Mouse (Mus musculus) embryonic facial prominence, embryonic 12.5 days (tissue): ENCODE data around the gene Arl3. TPM values are rescaled to one million over a fixed set of nuclear protein-coding genes. Genes with fewer than 3 reads are reported as not detected.

Experiments
- ATAC-seq: fragments of 200-750 bp; cut with Nextera tagmentation; 2 replicates; pipeline ENCODE4 v1.8.0; 2017; ENCODE audit not compliant: insufficient number of reproducible peaks, insufficient read depth, low FRiP score, low TSS enrichment
- H3K27ac ChIP-seq: fragments of 300-500 bp; sonication (generic); 2 replicates; pipeline ENCODE4 v1.5.1; 2016; ENCODE audit warnings: mild to moderate bottlenecking
- H3K27me3 ChIP-seq: fragments of 300-500 bp; sonication (generic); 2 replicates; pipeline ENCODE4 v1.6.1; 2016; ENCODE audit warnings: mild to moderate bottlenecking, moderate library complexity
- H3K36me3 ChIP-seq: fragments of 300-500 bp; sonication (generic); 2 replicates; pipeline ENCODE4 v1.6.1; 2016; ENCODE audit warnings: mild to moderate bottlenecking
- H3K4me1 ChIP-seq: fragments of 300-500 bp; sonication (generic); 2 replicates; pipeline ENCODE4 v1.6.1; 2016
- H3K4me2 ChIP-seq: fragments of 300-500 bp; sonication (generic); replicated peaks from 2 replicates; pipeline ENCODE4 v1.6.1; 2016; ENCODE audit warnings: mild to moderate bottlenecking, moderate library complexity
- H3K4me3 ChIP-seq: fragments of 300-500 bp; sonication (generic); 2 replicates; pipeline ENCODE4 v1.5.1; 2016; ENCODE audit warnings: mild to moderate bottlenecking
- H3K9ac ChIP-seq: fragments of 300-500 bp; sonication (generic); 2 replicates; pipeline ENCODE4 v1.6.1; 2016; ENCODE audit warnings: mild to moderate bottlenecking, moderate library complexity
- H3K9me3 ChIP-seq: fragments of 300-500 bp; sonication (generic); 2 replicates; pipeline ENCODE4 v1.6.1; 2016; ENCODE audit warnings: mild to moderate bottlenecking, moderate library complexity
- WGBS: fragments of 180-500 bp; shearing (Covaris S2); methylation state at CpG from one replicate; pipeline ENCODE4 v1.1.7; 2016; 5-methylcytosine and 5-hydroxymethylcytosine counted together
- polyA plus RNA-seq: library from polyadenylated mRNA; unstranded; fragments of >200 nt; fragmentation: Nextera tagmentation; extraction: Ambion mirVana; gene quantifications from 2 replicates; pipeline ENCODE4 v1.2.1, GENCODE M21; 2016

Arl3 gene
- polyA plus RNA-seq, 1 experiment from 2014 or later: 191 TPM

DNA sequence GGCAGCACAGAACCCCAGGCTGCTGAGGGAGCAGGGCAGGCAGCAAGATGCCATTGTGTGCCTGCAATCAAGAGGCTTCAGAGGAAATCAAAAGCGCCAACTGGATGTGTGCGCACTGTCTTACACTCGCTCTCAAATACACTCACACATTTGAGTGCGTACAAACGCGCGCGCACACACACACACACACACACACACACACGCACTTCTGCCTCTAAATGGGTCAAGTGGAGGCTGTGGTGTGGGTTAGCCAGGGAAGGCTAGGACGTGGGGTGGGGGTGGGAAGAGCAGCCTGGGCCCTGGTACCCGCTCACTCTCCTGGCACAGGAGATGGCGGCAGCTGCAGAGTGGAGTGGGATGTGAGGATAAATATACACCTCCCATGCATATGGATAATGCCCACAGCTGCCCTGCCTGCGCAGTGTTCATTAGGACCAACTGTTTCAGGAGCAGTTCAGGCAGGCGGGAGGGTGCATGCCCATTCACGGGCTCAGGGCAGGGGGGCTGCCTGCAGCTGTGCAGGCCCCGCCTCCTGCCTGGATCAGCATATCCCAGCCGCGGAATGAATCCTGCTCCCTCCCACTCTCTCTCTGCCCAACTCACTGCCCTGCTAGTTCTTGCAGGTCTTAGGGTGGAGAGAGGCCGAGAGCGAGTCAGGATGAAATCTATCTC is 49.4 kb downstream of the Arl3 start:
- 7% methylated on average over 20 of the region's 20 CpGs for WGBS
- Histone ChIP-seq H3K9ac (peak overlapping the region; percentile 40; the same call in 1 of the 2 replicates), H3K27ac (peak overlapping the region; percentile 86), H3K36me3 (no peaks in the 10 kb centered on the region), H3K9me3 (no peaks in the 10 kb centered on the region), H3K4me3 (peak overlapping the region; percentile 23), H3K4me1 (peaks cover 68% of the 10 kb centered on the region), H3K4me2 (peak overlapping the region; percentile 55), H3K27me3 (no peaks in the 10 kb centered on the region)
- ATAC-seq: peak; percentile 89

DNA sequence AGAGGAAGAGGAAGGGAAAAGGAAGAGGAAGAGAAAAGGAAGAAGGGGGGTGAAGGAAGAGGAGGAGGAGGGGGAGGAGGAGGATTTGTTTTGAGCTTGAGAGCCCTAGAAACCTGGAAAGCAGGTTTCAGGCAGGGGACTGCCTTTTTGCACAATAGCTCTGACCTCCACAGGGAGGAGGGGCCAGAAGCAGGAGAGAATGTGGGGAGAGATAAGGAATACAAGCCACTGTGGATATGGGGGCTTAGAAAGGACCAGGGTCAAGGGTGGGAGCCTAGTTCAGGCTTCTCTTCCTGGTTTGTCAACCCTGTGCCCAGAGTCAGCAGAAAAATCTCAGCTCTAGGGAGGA is 49.9 kb downstream of the Arl3 start:
- 0 out of 2 replicates have a peak overlapping the region, but pooled peaks have one; percentile 27 for H3K9ac ChIP-seq
- peak overlapping the region; percentile 55 for H3K4me2 ChIP-seq
- peak overlapping the region; percentile 23 for H3K4me3 ChIP-seq

GRCm38 (mm10) chr19:46522433-46523044 is 50.5 kb downstream of the Arl3 start:
- Histone ChIP-seq H3K9me3 (no peaks in the 10 kb centered on the region), H3K27ac (peak overlapping the region; percentile 86; the same call in 1 of the 2 replicates), H3K27me3 (no peaks in the 10 kb centered on the region), H3K4me2 (no peak overlapping the region), H3K4me1 (peaks cover 73% of the 10 kb centered on the region), H3K4me3 (no peak overlapping the region), H3K9ac (no peak overlapping the region), H3K36me3 (no peaks in the 10 kb centered on the region)
- WGBS: 40% methylated on average over 15 of the region's 15 CpGs
- ATAC-seq: no peak

More for the DNA sequence above, 49.9 kb downstream of the Arl3 start:
- H3K4me1 ChIP-seq: peaks cover 69% of the 10 kb centered on the region
- no peaks in the 10 kb centered on the region for H3K9me3 ChIP-seq
- H3K27me3 ChIP-seq: no peaks in the 10 kb centered on the region
- ATAC-seq: peak; percentile 28; the same call in 1 of the 2 replicates
- H3K36me3 ChIP-seq: no peaks in the 10 kb centered on the region
- peak overlapping the region; percentile 86 for H3K27ac ChIP-seq

- Histone ChIP-seq H3K27ac (no peak overlapping the region), H3K4me1 (peaks cover 69% of the 10 kb centered on the region), H3K36me3 (no peaks in the 10 kb centered on the region), H3K27me3 (no peaks in the 10 kb centered on the region), H3K4me3 (no peak overlapping the region), H3K9ac (no peak overlapping the region), H3K4me2 (no peak overlapping the region), H3K9me3 (no peaks in the 10 kb centered on the region)
- ATAC-seq: no peak
These were observed 51.3 kb downstream of the Arl3 start for GRCm38 (mm10) chr19:46521698-46522097.

GRCm38 (mm10) chr19:46518828-46519621 is 54.0 kb downstream of the Arl3 start:
- Histone ChIP-seq H3K27ac (peak overlapping the region; percentile 66), H3K4me3 (no peak overlapping the region; the same call in 1 of the 2 replicates), H3K27me3 (no peaks in the 10 kb centered on the region), H3K36me3 (peaks cover 20% of the 10 kb centered on the region), H3K9me3 (no peaks in the 10 kb centered on the region), H3K4me1 (peaks cover 43% of the 10 kb centered on the region), H3K9ac (no peak overlapping the region), H3K4me2 (peak overlapping the region; percentile 46)
- ATAC-seq: no peak; the same call in 1 of the 2 replicates
- WGBS: 16% methylated on average over 5 of the region's 5 CpGs

DNA sequence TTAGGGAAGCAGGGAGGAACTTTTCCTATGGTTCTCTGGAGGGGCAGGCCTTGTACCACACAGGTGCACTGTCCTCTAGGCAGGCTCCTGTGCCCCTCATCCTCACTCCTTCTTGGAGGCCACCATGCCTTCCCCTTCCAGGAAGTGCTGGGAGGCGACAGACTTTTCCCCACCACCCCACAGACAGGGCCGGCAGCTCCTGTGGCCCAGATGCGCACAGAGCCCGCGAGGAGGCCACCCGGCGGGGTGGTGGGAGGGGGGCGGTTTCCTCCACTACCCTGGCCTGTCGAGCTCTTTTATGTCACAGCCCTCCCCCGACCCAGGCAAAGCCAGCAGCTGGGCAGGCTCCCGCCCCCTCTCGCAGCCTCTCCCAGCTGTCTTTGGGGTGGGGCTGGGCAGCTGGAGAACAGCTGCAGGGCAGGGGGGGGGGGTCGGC is 54.6 kb downstream of the Arl3 start:
- Histone ChIP-seq H3K9me3 (no peaks in the 10 kb centered on the region), H3K4me1 (peaks cover 37% of the 10 kb centered on the region), H3K36me3 (peaks cover 25% of the 10 kb centered on the region), H3K27me3 (no peaks in the 10 kb centered on the region), H3K27ac (peak overlapping the region; percentile 66), H3K4me3 (peak overlapping the region; percentile 21), H3K9ac (no peak overlapping the region; the same call in 1 of the 2 replicates), H3K4me2 (peak overlapping the region; percentile 46)
- WGBS: 0% methylated on average over 10 of the region's 13 CpGs
- peak; percentile 61 for ATAC-seq

- H3K4me2 ChIP-seq: peak overlapping the region; percentile 46
- H3K9ac ChIP-seq: no peak overlapping the region
- H3K27ac ChIP-seq: peak overlapping the region; percentile 66
- peak overlapping the region; percentile 21; the same call in 1 of the 2 replicates for H3K4me3 ChIP-seq
- H3K4me1 ChIP-seq: peaks cover 31% of the 10 kb centered on the region
- H3K27me3 ChIP-seq: no peaks in the 10 kb centered on the region
- peak; percentile 57 for ATAC-seq
- no peaks in the 10 kb centered on the region for H3K9me3 ChIP-seq
- H3K36me3 ChIP-seq: peaks cover 31% of the 10 kb centered on the region
- 31% methylated on average over 11 of the region's 14 CpGs for WGBS
These were observed 55.3 kb downstream of the Arl3 start for GRCm38 (mm10) chr19:46517529-46518351.

- Histone ChIP-seq H3K4me3 (no peak overlapping the region), H3K27me3 (no peaks in the 10 kb centered on the region), H3K4me1 (peaks cover 28% of the 10 kb centered on the region), H3K36me3 (peaks cover 39% of the 10 kb centered on the region), H3K9ac (no peak overlapping the region), H3K4me2 (no peak overlapping the region), H3K27ac (no peak overlapping the region), H3K9me3 (no peaks in the 10 kb centered on the region)
- WGBS: 55% methylated on average over 3 of the region's 3 CpGs
- no peak for ATAC-seq
These were observed 56.1 kb downstream of the Arl3 start for GRCm38 (mm10) chr19:46516667-46517528.

DNA sequence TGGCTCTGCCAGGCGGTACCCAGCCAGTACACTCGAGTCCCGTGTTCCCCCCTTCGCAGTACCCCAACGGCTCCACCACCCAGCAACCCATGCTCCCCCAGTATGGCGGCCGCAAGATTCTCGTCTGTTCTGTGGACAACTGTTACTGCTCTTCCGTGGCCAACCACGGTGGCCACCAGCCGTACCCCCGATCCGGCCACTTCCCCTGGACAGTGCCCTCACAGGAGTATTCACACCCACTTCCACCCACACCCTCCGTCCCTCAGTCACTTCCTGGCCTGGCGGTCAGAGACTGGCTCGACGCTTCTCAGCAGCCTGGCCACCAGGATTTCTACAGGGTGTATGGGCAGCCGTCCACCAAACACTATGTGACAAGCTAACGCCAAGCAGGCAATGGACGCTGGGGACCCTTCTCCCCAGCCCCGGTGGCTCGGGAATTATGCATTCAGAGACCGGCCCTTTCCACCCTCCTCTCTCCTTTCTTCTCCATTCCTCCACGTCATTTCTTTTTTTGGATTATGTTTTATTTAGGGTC is 57.6 kb downstream of the Arl3 start:
- Histone ChIP-seq H3K27me3 (no peaks in the 10 kb centered on the region), H3K27ac (no peak overlapping the region), H3K4me3 (no peak overlapping the region), H3K9me3 (no peaks in the 10 kb centered on the region), H3K9ac (no peak overlapping the region), H3K4me1 (peaks cover 27% of the 10 kb centered on the region), H3K4me2 (no peak overlapping the region), H3K36me3 (peaks cover 42% of the 10 kb centered on the region)
- ATAC-seq: no peak
- 89% methylated on average over 24 of the region's 24 CpGs for WGBS

GRCm38 (mm10) chr19:46514387-46514786 is 58.6 kb downstream of the Arl3 start:
- H3K27me3 ChIP-seq: no peaks in the 10 kb centered on the region
- no peaks in the 10 kb centered on the region for H3K9me3 ChIP-seq
- H3K4me1 ChIP-seq: peaks cover 23% of the 10 kb centered on the region
- peaks cover 42% of the 10 kb centered on the region for H3K36me3 ChIP-seq
- H3K27ac ChIP-seq: no peak overlapping the region
- no peak overlapping the region for H3K4me3 ChIP-seq
- no peak for ATAC-seq
- H3K4me2 ChIP-seq: no peak overlapping the region
- WGBS: 82% methylated on average over 12 of the region's 12 CpGs
- H3K9ac ChIP-seq: no peak overlapping the region
